Mouse (Mus musculus) B cell, adult (primary cell): ENCODE data around the gene Mrpl50. TPM values are rescaled to one million over a fixed set of nuclear protein-coding genes. Genes with fewer than 3 reads are reported as not detected.

Source experiments
- total RNA-seq: library from RNA; stranded (reverse); gene quantifications from 4 replicates; pipeline ENCODE4 v1.2.4, GENCODE M21; 2023; ENCODE audit not compliant: inconsistent age

The Mrpl50 gene
- total RNA-seq: 9.6 to 11.1 TPM (median 10.7 TPM) in 4 replicates

GRCm38 (mm10) chr4:49520572-49521340 lies at the start of gene Mrpl50, which contains the start of gene Zfp189:
TSS of gene Mrpl50 (minus strand) at chr4:49521093.
TSS of gene Zfp189 (plus strand) at chr4:49521176.

GRCm38 (mm10) chr4:49549383-49549782 lies 28.5 kb upstream of the Mrpl50 start, which contains the start of gene Aldob:
TSS of gene Aldob (minus strand) at chr4:49549546.

GRCm38 (mm10) chr4:49506386-49506785 lies 14.5 kb downstream of the Mrpl50 start, which contains the start of gene Baat:
TSS of gene Baat (minus strand) at chr4:49506557.

GRCm38 (mm10) chr4:49473435-49474100 lies 47.3 kb downstream of the Mrpl50 start, which contains the start of gene Acnat1:
TSS of gene Acnat1 (minus strand) at chr4:49473912.

Other genes with a start within 250 kb of the Mrpl50 start
- not detected in 4 replicates for gene Acnat2, start 112.9 kb downstream of the Mrpl50 start, total RNA-seq
- not detected in 4 replicates for gene Acnat1, start 47.2 kb downstream of the Mrpl50 start, total RNA-seq
- not detected in 4 replicates for gene Baat, start 14.5 kb downstream of the Mrpl50 start, total RNA-seq
- gene Zfp189, start 83 bp upstream of the Mrpl50 start, total RNA-seq: 3.9 to 4.6 TPM (median 4.2 TPM) in 4 replicates
- not detected in 4 replicates for gene Aldob, start 28.5 kb upstream of the Mrpl50 start, total RNA-seq
- gene Tmem246, start 76.8 kb upstream of the Mrpl50 start, total RNA-seq: not detected in 4 replicates
- gene Rnf20, start 110.9 kb upstream of the Mrpl50 start, total RNA-seq: 137 to 144 TPM (median 141 TPM) in 4 replicates
- not detected in 4 replicates for gene Ppp3r2, start 160.9 kb upstream of the Mrpl50 start, total RNA-seq